Mouse (Mus musculus): ENCODE results near the gene Adgrf3.

DNA sequence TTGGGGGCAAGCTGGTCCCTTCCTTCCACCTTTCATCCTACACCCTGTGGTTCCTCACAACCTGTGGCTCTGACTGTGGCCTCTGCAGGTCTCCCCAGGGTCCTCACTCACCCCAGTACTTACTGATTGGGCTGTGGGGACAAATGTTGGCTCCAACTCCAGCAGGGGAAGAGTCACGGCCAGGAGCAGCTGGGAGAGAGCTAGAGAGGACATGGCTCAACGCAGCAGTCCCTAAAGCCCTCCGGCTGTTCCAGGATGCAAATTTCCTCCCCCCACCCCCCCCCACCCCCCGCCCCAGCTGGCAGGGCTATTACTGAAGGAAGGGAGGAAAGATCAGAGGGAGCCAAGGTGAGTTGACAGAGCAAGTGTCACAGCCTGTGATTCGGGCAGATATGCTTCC, at the start of gene Adgrf3:
- TF ChIP-seq CTCF (IDR thresholded peaks at IDR 0.05; ENCODE audit: borderline replicate concordance, extremely low read depth, insufficient read depth, insufficient read length) (no peak), POLR2A (IDR thresholded peaks at IDR 0.05; ENCODE audit: borderline replicate concordance, extremely low read depth, insufficient read depth, insufficient read length, poor library complexity, severe bottlenecking) (no peak)

Measured in brain, embryonic 14.5 days (tissue).